Mouse (Mus musculus) layer of hippocampus, adult 2 months (tissue): ENCODE data around the gene Bbs4. TPM values are rescaled to one million over a fixed set of nuclear protein-coding genes. Genes with fewer than 3 reads are reported as not detected.
"Not testable (repeated sequence)": the region's sequence is repeated elsewhere in the genome, so short reads cannot be mapped to it uniquely, and the experiment has no call there.

ENCODE experiments used
- DNase-seq, 2 experiments: peaks; one replicate each; pipeline ENCODE4 v3.0.0; 2022; ENCODE audit warnings: low spot score in 2 of 2
- H3K27ac ChIP-seq: fragments of 200-600 bp; 2 replicates; pipeline ENCODE4 v1.8.1; 2022
- H3K4me3 ChIP-seq: fragments of 200-600 bp; 2 replicates; pipeline ENCODE4 v1.8.1; 2022; ENCODE audit warnings: mild to moderate bottlenecking
- CTCF ChIP-seq: fragments of 200-600 bp; conservative IDR thresholded peaks from 2 replicates; pipeline ENCODE4 v1.8.1; 2022; ENCODE audit warnings: antibody characterized with exemption, mild to moderate bottlenecking, moderate library complexity
- long read RNA-seq, 2 experiments: library from polyadenylated mRNA; stranded (forward); transcript quantifications; one replicate each; pipeline ENCODE4 v2.0.0; 2021; ENCODE audit warnings: borderline mapping rate in 2 of 2
- total RNA-seq, 2 experiments: library from RNA; stranded (reverse); gene quantifications; 2 replicates each; pipeline ENCODE4 v1.2.3; 2021

Gene Bbs4
- 10 to 100 TPM; 38.8 to 42.2 TPM for total RNA-seq
- long read RNA-seq, experiment 1, transcript Bbs4-201 (16 exons, 2,518 nt), result major isoform, 50 of 73 reads
- long read RNA-seq, experiment 1, partial matches to known transcripts, result 9 of 73 reads
- long read RNA-seq, experiment 1, other reads (novel, unspliced or antisense), result 14 of 73 reads
- long read RNA-seq, experiment 2, transcript Bbs4-201 (16 exons, 2,518 nt), result major isoform, 81 of 103 reads
- long read RNA-seq, experiment 2, partial matches to known transcripts, result 4 of 103 reads
- long read RNA-seq, experiment 2, other reads (novel, unspliced or antisense), result 18 of 103 reads

DNA sequence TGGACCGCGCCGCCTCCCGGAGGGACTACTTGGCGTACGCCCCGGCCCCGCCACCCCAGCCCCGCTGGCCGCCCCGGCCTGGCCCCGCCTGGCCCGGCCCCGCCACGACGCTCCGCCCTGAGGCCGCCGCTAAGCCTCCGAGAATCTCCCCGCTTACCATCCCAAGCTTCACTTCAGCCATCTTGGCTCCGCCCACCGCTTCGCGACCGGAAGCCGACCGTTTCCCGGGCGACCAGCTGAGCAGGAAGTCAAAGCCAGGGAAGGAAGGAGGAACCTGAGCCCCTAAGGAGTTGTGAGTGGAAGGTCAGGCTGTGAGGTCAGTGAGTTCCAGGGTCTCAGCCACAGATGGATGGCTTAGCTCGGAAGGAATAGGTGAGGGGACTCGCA, at the start of gene Bbs4:
Gene Bbs4 (minus strand): TSS at position 256 of the 387 bp plus-strand sequence.
- peak; percentile 88 for DNase-seq
- Histone ChIP-seq H3K4me3 (peak within 1 kb of the TSS; percentile 62), H3K27ac (peak within 1 kb of the TSS; percentile 72)
- no peak for TF ChIP-seq CTCF

DNA sequence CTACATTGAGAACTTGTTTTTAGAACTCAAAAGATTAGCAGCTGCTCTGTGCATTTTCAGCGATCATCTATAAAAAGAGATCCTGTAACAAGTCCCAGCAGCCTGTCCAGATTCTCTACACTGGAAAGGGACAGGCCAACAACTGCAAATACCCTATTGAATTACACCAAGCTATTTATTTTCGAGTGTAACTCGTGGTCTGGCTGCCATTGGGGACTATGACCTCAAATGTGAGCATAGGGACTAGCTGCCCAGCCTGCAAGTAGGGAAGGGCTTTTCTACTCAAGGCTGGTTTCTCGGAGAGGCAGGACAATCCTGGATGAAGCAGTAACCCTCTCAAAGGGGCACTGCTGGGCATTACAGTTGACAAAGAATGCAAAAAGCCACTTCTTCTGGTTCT, 35.8 kb upstream of the Bbs4 start:
- no peak for DNase-seq
- H3K4me3 ChIP-seq, result no peak overlapping the region
- no peak overlapping the region for H3K27ac ChIP-seq
- no peak for TF ChIP-seq CTCF

DNA sequence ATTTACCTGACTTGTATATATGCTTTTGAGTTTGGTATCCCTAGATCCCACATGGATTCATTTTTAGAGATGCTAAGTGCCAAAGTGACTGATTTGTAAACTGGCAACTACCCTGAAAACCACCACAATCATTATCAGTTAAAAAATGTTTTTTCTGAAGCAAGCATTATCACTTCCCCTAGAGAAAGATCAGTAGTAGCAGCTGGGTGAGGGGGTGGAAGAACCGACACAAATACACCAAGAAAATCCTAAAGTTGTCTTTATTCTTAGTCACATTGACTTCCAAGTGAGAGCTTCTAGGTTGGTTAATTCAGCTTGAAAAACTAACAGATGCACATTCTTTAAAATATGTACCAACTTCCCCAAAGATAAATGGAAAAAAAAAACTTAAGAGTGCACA, 35.0 kb upstream of the Bbs4 start:
- Histone ChIP-seq H3K27ac (no peak overlapping the region), H3K4me3 (no peak overlapping the region)
- no peak for TF ChIP-seq CTCF
- peak; percentile 14 to 45 for DNase-seq

DNA sequence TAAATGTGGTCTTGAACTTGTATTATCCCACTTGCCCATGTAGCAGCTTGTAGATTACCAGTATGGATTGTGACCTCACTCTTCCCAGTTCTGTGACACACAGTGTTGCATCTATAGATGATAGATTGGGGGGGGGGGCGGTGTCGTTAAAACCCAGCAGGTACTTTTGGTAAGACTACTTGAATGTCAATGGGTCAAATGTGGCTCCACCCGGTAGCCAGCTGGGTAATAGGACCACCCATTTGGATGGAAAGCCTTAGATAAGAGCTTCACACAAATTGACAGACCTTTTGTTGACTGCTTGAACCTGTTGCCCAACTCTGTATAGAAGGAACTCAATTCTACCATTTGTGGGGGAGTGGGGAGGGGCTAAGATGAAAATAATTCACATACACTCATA, 34.2 kb upstream of the Bbs4 start:
- no peak overlapping the region for H3K4me3 ChIP-seq
- no peak for TF ChIP-seq CTCF
- no peak overlapping the region for H3K27ac ChIP-seq
- no peak for DNase-seq

DNA sequence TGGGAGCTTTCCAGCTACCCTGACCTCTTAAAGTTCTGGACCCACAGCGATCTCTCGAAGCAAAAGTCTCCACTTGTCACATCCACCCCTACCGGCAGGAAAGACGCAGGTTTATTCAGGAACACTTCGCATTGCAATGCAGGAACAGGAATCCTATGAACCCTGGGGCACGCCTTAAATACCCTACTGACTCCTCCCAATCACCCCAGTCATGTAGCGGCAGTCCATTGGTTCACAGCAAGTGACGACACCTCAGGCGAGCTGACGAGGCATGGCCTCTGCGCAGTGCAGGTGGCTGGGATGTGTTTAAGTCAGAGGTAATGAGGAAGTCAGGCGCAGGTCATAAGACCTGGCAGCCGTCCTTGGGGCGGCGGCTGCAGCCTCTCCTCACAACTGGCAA, 22.3 kb upstream of the Bbs4 start:
- TF ChIP-seq CTCF, result no peak
- Histone ChIP-seq H3K27ac (no peak overlapping the region), H3K4me3 (no peak overlapping the region)
- DNase-seq, result no peak

DNA sequence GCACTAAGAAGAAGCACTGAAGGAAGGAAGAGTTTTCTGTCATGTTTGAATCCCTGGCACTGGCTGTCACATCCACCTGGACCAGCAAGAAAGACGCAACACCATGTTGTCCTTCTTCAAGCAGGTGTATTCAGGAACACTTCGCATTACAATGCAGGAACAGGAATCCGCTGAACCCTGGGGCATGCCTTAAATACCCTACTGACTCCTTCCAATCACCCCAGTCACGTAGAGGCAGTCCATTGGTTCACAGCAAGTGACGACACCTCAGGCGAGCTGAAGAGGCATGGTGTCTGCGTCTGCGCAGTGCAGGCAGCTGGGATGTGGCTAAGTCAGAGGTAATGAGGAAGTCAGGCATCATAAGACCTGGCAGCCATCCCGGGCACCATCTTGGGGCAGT, 16.3 kb upstream of the Bbs4 start:
- H3K27ac ChIP-seq, result no peak overlapping the region
- H3K4me3 ChIP-seq, result no peak overlapping the region
- DNase-seq, result no peak
- TF ChIP-seq CTCF, result no peak

DNA sequence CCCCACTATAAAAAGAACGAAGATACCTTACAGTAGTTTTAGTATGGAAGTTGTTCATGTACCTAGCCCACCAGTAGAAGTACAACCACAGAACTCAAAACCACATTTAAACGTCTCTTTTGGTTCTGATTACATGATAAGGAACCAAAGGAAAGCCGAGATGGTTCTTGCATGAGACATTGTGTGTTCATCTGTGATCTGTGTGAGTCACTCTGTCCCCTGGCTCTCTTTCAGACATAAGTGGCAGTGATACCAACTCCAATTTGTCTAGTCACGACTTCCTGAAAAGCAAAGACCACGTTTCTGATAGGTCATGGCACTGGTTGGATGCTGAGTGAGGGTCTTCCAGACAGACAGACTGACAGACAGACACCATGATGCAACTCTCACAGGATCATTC, 15.9 kb upstream of the Bbs4 start:
- no peak for DNase-seq
- Histone ChIP-seq H3K4me3 (no peak overlapping the region), H3K27ac (no peak overlapping the region)
- no peak for TF ChIP-seq CTCF

DNA sequence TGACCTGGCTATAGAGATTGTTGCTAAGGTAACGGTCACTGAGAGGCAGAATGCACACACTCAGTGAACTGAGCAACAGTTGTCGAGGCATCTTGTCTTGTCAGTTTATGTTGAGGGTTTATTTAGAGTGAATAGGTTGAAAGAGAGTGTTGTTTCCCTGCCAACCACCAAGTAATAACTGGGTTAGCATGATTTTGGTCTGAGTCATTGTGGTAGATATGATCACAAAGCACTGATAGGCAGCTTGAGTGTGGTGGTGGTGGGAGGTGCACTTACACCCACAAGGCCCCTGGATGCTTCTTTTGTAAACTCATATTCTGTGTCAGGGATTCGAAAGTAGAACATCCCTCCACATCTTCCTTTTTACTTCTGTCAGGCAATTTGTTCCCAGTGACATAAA, 7.2 kb upstream of the Bbs4 start:
- not testable (repeated sequence) for H3K4me3 ChIP-seq, DNase-seq, H3K27ac ChIP-seq

DNA sequence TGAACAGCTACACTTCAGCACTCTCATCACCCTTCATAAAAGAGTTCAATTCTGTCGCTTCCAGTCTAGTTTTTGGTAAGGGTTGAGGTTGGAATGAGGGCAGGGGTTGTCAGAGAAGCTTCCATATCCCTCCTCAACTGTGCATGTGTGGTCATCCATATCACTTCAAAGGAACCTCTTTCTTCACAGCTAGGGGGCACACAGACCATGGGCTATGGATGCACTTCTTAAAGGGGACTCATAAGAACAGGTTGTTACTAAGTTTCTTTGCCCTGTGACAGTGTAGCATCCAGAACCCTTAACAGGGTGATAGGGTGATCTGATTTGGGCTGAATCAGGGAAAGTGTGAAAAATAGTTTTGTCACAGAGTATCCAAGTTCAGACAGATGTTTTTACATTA, 4.7 kb upstream of the Bbs4 start:
- TF ChIP-seq CTCF, result peak; percentile 23
- DNase-seq, H3K4me3 ChIP-seq, H3K27ac ChIP-seq: not testable (repeated sequence)

DNA sequence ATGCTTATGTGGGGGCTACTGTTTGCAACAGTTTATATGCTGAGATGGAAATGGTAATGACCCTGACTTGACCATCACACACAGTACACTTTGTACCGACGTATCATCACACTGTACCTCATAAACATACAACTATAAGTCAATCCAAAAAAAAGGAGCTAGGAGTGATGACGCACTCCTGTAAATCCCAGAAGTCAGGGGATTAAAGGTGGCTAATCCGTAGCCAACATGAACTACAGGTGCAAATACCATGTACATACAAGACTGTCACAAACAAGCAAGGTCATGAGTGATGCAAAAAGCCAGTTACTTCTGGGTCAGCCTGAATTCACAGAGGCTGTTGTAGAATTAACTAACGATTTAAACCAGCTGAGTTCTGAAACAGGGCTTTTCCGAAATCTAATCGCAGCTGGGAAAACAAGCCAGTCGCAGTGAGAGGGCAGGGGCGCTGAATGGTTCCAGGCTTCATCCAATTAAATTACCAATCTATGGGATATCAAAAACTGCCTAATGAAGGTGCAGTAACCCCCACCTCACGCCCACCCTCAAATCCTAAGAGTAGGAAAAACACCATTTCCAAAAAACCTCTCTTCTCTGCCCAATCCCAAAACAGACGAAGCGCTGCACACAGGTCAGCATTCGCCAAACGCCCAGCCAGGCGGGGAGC, 589 bp downstream of the Bbs4 start:
- peak overlapping the region; percentile 72 for H3K27ac ChIP-seq
- TF ChIP-seq CTCF, result no peak
- no peak for DNase-seq
- H3K4me3 ChIP-seq, result peak overlapping the region; percentile 62

DNA sequence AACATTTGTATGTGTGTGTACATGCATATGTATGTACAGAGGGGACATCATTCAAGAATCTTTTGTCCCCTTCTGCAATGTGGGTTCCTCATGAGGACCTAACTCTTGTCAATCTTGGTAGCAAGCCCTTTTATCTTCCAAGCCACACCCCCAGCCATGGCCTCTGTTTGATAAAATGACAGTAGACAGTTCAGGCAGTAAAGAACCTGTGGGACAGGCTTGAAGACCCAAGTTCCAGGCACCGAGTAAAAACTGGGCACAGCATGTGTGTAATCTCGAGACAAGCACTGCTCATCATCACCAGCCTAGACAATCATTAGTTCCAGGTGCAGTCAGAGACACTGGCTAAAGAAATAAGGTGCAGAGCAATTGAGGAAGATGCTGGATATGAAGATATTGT, 7.1 kb downstream of the Bbs4 start:
- TF ChIP-seq CTCF, result no peak
- DNase-seq, result no peak
- H3K27ac ChIP-seq, result no peak overlapping the region
- no peak overlapping the region for H3K4me3 ChIP-seq

DNA sequence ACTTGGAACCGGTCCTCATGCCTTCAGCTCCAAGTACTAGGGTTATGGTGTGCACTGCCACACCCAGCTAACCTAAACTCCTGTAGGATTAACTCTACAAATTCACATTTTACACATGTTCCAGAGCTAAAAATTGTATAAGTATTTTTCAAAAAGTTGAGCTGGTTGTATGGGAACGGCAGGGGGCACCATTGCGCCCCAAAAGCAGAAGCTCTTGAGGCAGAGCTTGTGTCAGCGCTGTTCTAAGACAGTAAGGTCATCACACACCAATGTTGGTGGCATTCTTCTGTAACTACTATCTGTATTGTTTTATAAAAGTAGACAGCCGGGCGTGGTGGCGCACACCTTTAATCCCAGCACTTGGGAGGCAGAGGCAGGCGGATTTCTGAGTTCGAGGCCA, 13.3 kb downstream of the Bbs4 start:
- no peak overlapping the region for H3K4me3 ChIP-seq
- H3K27ac ChIP-seq, result no peak overlapping the region
- no peak for DNase-seq
- peak; percentile 69 for TF ChIP-seq CTCF

DNA sequence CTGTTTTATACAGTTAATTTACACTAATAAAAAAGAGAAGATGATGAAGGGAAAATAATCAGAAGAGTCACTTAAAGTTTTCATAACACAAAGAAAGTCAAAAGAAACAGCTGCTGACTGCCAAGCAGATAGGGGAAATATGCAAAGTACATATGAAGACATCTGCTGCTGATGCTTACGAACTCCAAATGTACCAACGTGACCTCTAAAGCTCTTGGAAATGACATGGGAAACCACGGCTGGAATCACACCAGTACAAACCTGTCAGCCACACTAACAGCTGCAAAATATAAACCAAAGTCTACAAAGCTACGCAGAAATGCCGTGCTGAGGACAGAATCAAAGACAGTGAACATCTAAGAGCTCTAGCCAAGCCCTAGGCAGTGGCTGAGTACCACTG, 14.2 kb downstream of the Bbs4 start:
- no peak overlapping the region for H3K27ac ChIP-seq
- no peak for TF ChIP-seq CTCF
- no peak for DNase-seq
- H3K4me3 ChIP-seq, result no peak overlapping the region

DNA sequence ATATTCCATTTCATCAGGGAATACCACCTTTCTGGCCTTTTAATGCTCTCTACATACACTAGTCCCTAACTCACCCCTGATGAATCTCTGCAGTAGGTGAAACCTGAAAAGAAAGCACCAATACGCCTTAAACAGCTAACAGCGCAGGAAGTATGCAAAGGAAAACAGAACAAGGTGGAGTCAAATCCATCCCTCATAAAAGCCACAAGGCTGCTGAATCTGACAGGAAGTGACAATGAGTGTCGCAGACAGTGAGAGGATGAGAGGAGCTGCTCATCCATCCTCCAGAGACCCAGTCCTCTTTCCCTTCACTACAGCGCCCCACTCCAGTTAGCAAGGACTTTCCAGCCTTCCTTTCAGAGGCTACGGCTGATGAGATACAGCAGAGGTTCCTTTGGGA, 14.9 kb downstream of the Bbs4 start:
- no peak overlapping the region for H3K4me3 ChIP-seq
- H3K27ac ChIP-seq, result no peak overlapping the region
- no peak for DNase-seq
- TF ChIP-seq CTCF, result no peak
